Mouse (Mus musculus): ENCODE measurements around the gene Ackr4. TPM values are rescaled to one million over a fixed set of nuclear protein-coding genes. Genes with fewer than 3 reads are reported as not detected.
A peak's percentile ranks its signal among the peaks of the same experiment; 100 is the strongest.

The Ackr4 gene
- polyA plus RNA-seq, 1 experiment = 0.17 TPM

- Histone ChIP-seq H3K4me3 (ENCODE audit: insufficient read depth, low read length) (no peak overlapping the region), H3K4me1 (ENCODE audit: control insufficient read depth, insufficient read depth, low read length) (no peaks in the 10 kb centered on the region), H3K27ac (ENCODE audit: insufficient read depth, low read length) (no peak overlapping the region)
- TF ChIP-seq CTCF (IDR thresholded peaks at IDR 0.05; ENCODE audit: extremely low read depth, insufficient read depth, low read length) (peak; percentile 69), POLR2A (IDR thresholded peaks at IDR 0.05; ENCODE audit: extremely low read depth, insufficient read depth, low read length) (no peak)
Observed at GRCm38 (mm10) chr9:104035261-104036015, 91.3 kb downstream of the Ackr4 start.

GRCm38 (mm10) chr9:104034718-104035117 lies 92.0 kb downstream of the Ackr4 start:
- Histone ChIP-seq H3K4me3 (ENCODE audit: insufficient read depth, low read length) (no peak overlapping the region), H3K27ac (ENCODE audit: insufficient read depth, low read length) (no peak overlapping the region), H3K4me1 (ENCODE audit: control insufficient read depth, insufficient read depth, low read length) (no peaks in the 10 kb centered on the region)
- TF ChIP-seq POLR2A (IDR thresholded peaks at IDR 0.05; ENCODE audit: extremely low read depth, insufficient read depth, low read length) = no peak
- no peak for TF ChIP-seq CTCF (IDR thresholded peaks at IDR 0.05; ENCODE audit: extremely low read depth, insufficient read depth, low read length)

GRCm38 (mm10) chr9:104034231-104034630 lies 92.5 kb downstream of the Ackr4 start:
- H3K4me1 ChIP-seq (ENCODE audit: control insufficient read depth, insufficient read depth, low read length) = no peaks in the 10 kb centered on the region
- H3K27ac ChIP-seq (ENCODE audit: insufficient read depth, low read length) = no peak overlapping the region
- H3K4me3 ChIP-seq (ENCODE audit: insufficient read depth, low read length) = no peak overlapping the region
- TF ChIP-seq CTCF (IDR thresholded peaks at IDR 0.05; ENCODE audit: extremely low read depth, insufficient read depth, low read length) = no peak
- TF ChIP-seq POLR2A (IDR thresholded peaks at IDR 0.05; ENCODE audit: extremely low read depth, insufficient read depth, low read length) = no peak

Other genes with a start within 250 kb of the Ackr4 start
- gene Nphp3, start 124.4 kb downstream of the Ackr4 start, polyA plus RNA-seq (2012; rRNA removed) = 8.9 and 10.1 TPM in 2 replicates
- gene Gm28305, start 86.3 kb downstream of the Ackr4 start, polyA plus RNA-seq (2012; rRNA removed) = not detected in 2 replicates
- 55.7 and 58.3 TPM in 2 replicates for gene Uba5, start 63.8 kb downstream of the Ackr4 start, polyA plus RNA-seq (2012; rRNA removed)
- 25.7 and 27.9 TPM in 2 replicates for gene Acad11, start 63.6 kb downstream of the Ackr4 start, polyA plus RNA-seq (2012; rRNA removed)
- 62.9 and 67.2 TPM in 2 replicates for gene Dnajc13, start 136.0 kb upstream of the Ackr4 start, polyA plus RNA-seq (2012; rRNA removed)
- gene Acpp, start 210.8 kb upstream of the Ackr4 start, polyA plus RNA-seq (2012; rRNA removed) = 0.09 and 0.17 TPM in 2 replicates

All from cortical plate, adult 2 months (tissue).